Mouse (Mus musculus): ENCODE data around the gene Lca5.

Gene Lca5

GRCm38 (mm10) chr9:83383235-83383634 lies 57.7 kb downstream of the Lca5 start:
- peaks cover 2% of the 10 kb centered on the region; the same call in 1 of the 2 replicates for H3K27me3 ChIP-seq (ENCODE audit: insufficient read depth, low read length)
- no peak for TF ChIP-seq CTCF (conservative IDR thresholded peaks at IDR 0.05; ENCODE audit: low read length)
- no peak for TF ChIP-seq POU5F1 (IDR thresholded peaks at IDR 0.05; ENCODE audit: borderline replicate concordance, low read length)
- no peak for TF ChIP-seq NANOG (IDR thresholded peaks at IDR 0.05; ENCODE audit: borderline replicate concordance, low read length)

GRCm38 (mm10) chr9:83382775-83383174 lies 58.2 kb downstream of the Lca5 start:
- TF ChIP-seq CTCF (conservative IDR thresholded peaks at IDR 0.05; ENCODE audit: low read length), result peak; percentile 85
- TF ChIP-seq POU5F1 (IDR thresholded peaks at IDR 0.05; ENCODE audit: borderline replicate concordance, low read length), result no peak
- H3K4me1 ChIP-seq (replicated peaks; ENCODE audit: low read depth, low read length), result no peaks in the 10 kb centered on the region

More at GRCm38 (mm10) chr9:83383235-83383634, 57.7 kb downstream of the Lca5 start:
- Histone ChIP-seq H3K4me3 (replicated peaks; ENCODE audit: low read length) (no peak overlapping the region), H3K4me1 (replicated peaks; ENCODE audit: low read depth, low read length) (no peaks in the 10 kb centered on the region), H3K9me3 (ENCODE audit: low read length) (no peaks in the 10 kb centered on the region), H3K36me3 (ENCODE audit: insufficient read depth, low read length) (no peaks in the 10 kb centered on the region)

GRCm38 (mm10) chr9:83381317-83381716 lies 59.6 kb downstream of the Lca5 start:
- H3K36me3 ChIP-seq (ENCODE audit: insufficient read depth, low read length), result no peaks in the 10 kb centered on the region
- H3K9me3 ChIP-seq (ENCODE audit: low read length), result no peaks in the 10 kb centered on the region
- TF ChIP-seq CTCF (conservative IDR thresholded peaks at IDR 0.05; ENCODE audit: low read length) (peak; percentile 33), POU5F1 (IDR thresholded peaks at IDR 0.05; ENCODE audit: borderline replicate concordance, low read length) (no peak), NANOG (IDR thresholded peaks at IDR 0.05; ENCODE audit: borderline replicate concordance, low read length) (no peak)

More at GRCm38 (mm10) chr9:83382775-83383174, 58.2 kb downstream of the Lca5 start:
- Histone ChIP-seq H3K4me3 (replicated peaks; ENCODE audit: low read length) (no peak overlapping the region), H3K36me3 (ENCODE audit: insufficient read depth, low read length) (no peaks in the 10 kb centered on the region), H3K27me3 (ENCODE audit: insufficient read depth, low read length) (peaks cover 2% of the 10 kb centered on the region; the same call in 1 of the 2 replicates), H3K9me3 (ENCODE audit: low read length) (no peaks in the 10 kb centered on the region)

GRCm38 (mm10) chr9:83379661-83380060 lies 61.3 kb downstream of the Lca5 start:
- no peaks in the 10 kb centered on the region for H3K9me3 ChIP-seq (ENCODE audit: low read length)
- TF ChIP-seq CTCF (conservative IDR thresholded peaks at IDR 0.05; ENCODE audit: low read length), result no peak
- H3K36me3 ChIP-seq (ENCODE audit: insufficient read depth, low read length), result no peaks in the 10 kb centered on the region
- no peaks in the 10 kb centered on the region for H3K4me1 ChIP-seq (replicated peaks; ENCODE audit: low read depth, low read length)
- H3K4me3 ChIP-seq (replicated peaks; ENCODE audit: low read length), result no peak overlapping the region
- H3K27me3 ChIP-seq (ENCODE audit: insufficient read depth, low read length), result peaks cover 2% of the 10 kb centered on the region; the same call in 1 of the 2 replicates

More at GRCm38 (mm10) chr9:83381317-83381716, 59.6 kb downstream of the Lca5 start:
- Histone ChIP-seq H3K4me1 (replicated peaks; ENCODE audit: low read depth, low read length) (no peaks in the 10 kb centered on the region), H3K4me3 (replicated peaks; ENCODE audit: low read length) (no peak overlapping the region), H3K27me3 (ENCODE audit: insufficient read depth, low read length) (peaks cover 2% of the 10 kb centered on the region; the same call in 1 of the 2 replicates)

- Histone ChIP-seq H3K36me3 (ENCODE audit: insufficient read depth, low read length) (no peaks in the 10 kb centered on the region), H3K27me3 (ENCODE audit: insufficient read depth, low read length) (peaks cover 2% of the 10 kb centered on the region; the same call in 1 of the 2 replicates), H3K4me3 (replicated peaks; ENCODE audit: low read length) (no peak overlapping the region), H3K9me3 (ENCODE audit: low read length) (no peaks in the 10 kb centered on the region), H3K4me1 (replicated peaks; ENCODE audit: low read depth, low read length) (no peaks in the 10 kb centered on the region)
- no peak for TF ChIP-seq POU5F1 (IDR thresholded peaks at IDR 0.05; ENCODE audit: borderline replicate concordance, low read length)
- TF ChIP-seq CTCF (conservative IDR thresholded peaks at IDR 0.05; ENCODE audit: low read length), result no peak
- TF ChIP-seq NANOG (IDR thresholded peaks at IDR 0.05; ENCODE audit: borderline replicate concordance, low read length), result no peak
These were observed 63.8 kb downstream of the Lca5 start for GRCm38 (mm10) chr9:83377132-83377531.

- Histone ChIP-seq H3K36me3 (ENCODE audit: insufficient read depth, low read length) (no peaks in the 10 kb centered on the region), H3K9me3 (ENCODE audit: low read length) (no peaks in the 10 kb centered on the region), H3K4me3 (replicated peaks; ENCODE audit: low read length) (no peak overlapping the region), H3K27me3 (ENCODE audit: insufficient read depth, low read length) (peaks cover 2% of the 10 kb centered on the region; the same call in 1 of the 2 replicates), H3K4me1 (replicated peaks; ENCODE audit: low read depth, low read length) (no peaks in the 10 kb centered on the region)
- TF ChIP-seq POU5F1 (IDR thresholded peaks at IDR 0.05; ENCODE audit: borderline replicate concordance, low read length) (no peak), NANOG (IDR thresholded peaks at IDR 0.05; ENCODE audit: borderline replicate concordance, low read length) (no peak), CTCF (conservative IDR thresholded peaks at IDR 0.05; ENCODE audit: low read length) (no peak)
These were observed 65.3 kb downstream of the Lca5 start for GRCm38 (mm10) chr9:83375522-83376176.

GRCm38 (mm10) chr9:83370907-83371306 lies 70.0 kb downstream of the Lca5 start:
- Histone ChIP-seq H3K36me3 (ENCODE audit: insufficient read depth, low read length) (no peaks in the 10 kb centered on the region), H3K4me3 (replicated peaks; ENCODE audit: low read length) (no peak overlapping the region), H3K9me3 (ENCODE audit: low read length) (no peaks in the 10 kb centered on the region), H3K4me1 (replicated peaks; ENCODE audit: low read depth, low read length) (no peaks in the 10 kb centered on the region), H3K27me3 (ENCODE audit: insufficient read depth, low read length) (no peaks in the 10 kb centered on the region)
- TF ChIP-seq CTCF (conservative IDR thresholded peaks at IDR 0.05; ENCODE audit: low read length) (no peak), NANOG (IDR thresholded peaks at IDR 0.05; ENCODE audit: borderline replicate concordance, low read length) (no peak), POU5F1 (IDR thresholded peaks at IDR 0.05; ENCODE audit: borderline replicate concordance, low read length) (no peak)

- no peaks in the 10 kb centered on the region for H3K36me3 ChIP-seq (ENCODE audit: insufficient read depth, low read length)
- TF ChIP-seq CTCF (conservative IDR thresholded peaks at IDR 0.05; ENCODE audit: low read length), result peak; percentile 82
- no peak for TF ChIP-seq POU5F1 (IDR thresholded peaks at IDR 0.05; ENCODE audit: borderline replicate concordance, low read length)
- H3K9me3 ChIP-seq (ENCODE audit: low read length), result no peaks in the 10 kb centered on the region
- no peak overlapping the region for H3K4me3 ChIP-seq (replicated peaks; ENCODE audit: low read length)
- H3K27me3 ChIP-seq (ENCODE audit: insufficient read depth, low read length), result no peaks in the 10 kb centered on the region
- no peaks in the 10 kb centered on the region for H3K4me1 ChIP-seq (replicated peaks; ENCODE audit: low read depth, low read length)
These were observed 72.7 kb downstream of the Lca5 start for GRCm38 (mm10) chr9:83368234-83368633.

GRCm38 (mm10) chr9:83355802-83356201 lies 85.1 kb downstream of the Lca5 start:
- no peaks in the 10 kb centered on the region for H3K36me3 ChIP-seq (ENCODE audit: insufficient read depth, low read length)
- H3K4me3 ChIP-seq (replicated peaks; ENCODE audit: low read length), result no peak overlapping the region
- H3K27me3 ChIP-seq (ENCODE audit: insufficient read depth, low read length), result no peaks in the 10 kb centered on the region
- H3K4me1 ChIP-seq (replicated peaks; ENCODE audit: low read depth, low read length), result no peaks in the 10 kb centered on the region
- TF ChIP-seq POU5F1 (IDR thresholded peaks at IDR 0.05; ENCODE audit: borderline replicate concordance, low read length) (no peak), CTCF (conservative IDR thresholded peaks at IDR 0.05; ENCODE audit: low read length) (no peak), NANOG (IDR thresholded peaks at IDR 0.05; ENCODE audit: borderline replicate concordance, low read length) (no peak)
- no peaks in the 10 kb centered on the region for H3K9me3 ChIP-seq (ENCODE audit: low read length)

All from E14TG2a.4 (cell line).